In the genomic region with DNA sequence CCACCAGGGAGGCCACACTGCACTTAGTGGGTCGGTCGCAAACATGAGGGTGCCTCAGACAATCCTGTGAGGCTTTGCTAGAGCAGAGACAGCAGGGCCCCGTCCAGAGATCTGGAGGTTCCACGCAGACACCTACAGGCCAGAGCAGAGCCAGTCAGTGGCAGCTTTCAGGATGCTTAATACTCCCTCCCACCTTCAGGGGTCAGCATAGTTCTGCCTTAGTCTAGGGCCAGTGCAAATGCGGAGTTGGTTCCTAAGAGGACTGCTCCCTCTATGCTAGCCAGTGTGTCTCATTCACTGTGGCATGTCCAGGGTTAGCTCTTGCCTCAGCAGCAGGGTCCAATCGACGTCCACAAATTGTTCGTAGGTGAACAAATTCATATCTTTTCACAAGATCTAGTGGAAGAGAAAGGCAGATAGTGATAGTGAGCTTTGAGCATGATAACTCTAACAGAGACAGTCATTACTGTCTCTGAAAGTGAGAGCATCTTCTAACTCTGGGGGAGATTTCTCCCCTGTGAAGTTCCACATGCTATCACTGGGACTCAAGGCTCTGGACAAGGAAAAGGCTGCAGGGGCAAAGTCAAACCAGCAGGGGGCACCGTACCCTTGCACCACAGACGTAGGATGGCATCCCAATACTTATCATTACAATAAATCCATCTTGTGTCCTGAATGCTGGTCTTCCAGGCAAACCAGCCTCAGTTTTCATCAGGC, we compare ENCODE assay signal across 8 mouse cellular contexts. TPM values are rescaled to one million over a fixed set of nuclear protein-coding genes. Genes with fewer than 3 reads are reported as not detected.
DNase-seq lines count a peak whose midpoint lies in the region; ATAC-seq and TF ChIP-seq lines count a peak whose summit lies in the region.

No protein-coding gene starts in this region.

- peak overlapping the region; percentile 17 for H3K27ac ChIP-seq in hindbrain, embryonic 10.5 days
- H3K27ac ChIP-seq in lung, postnatal 0 days (ENCODE audit: low read length), result no peak overlapping the region

- no peak overlapping the region for H3K4me3 ChIP-seq in hindbrain, embryonic 10.5 days
- no peak overlapping the region for H3K4me3 ChIP-seq in lung, postnatal 0 days (ENCODE audit: low read depth, low read length)

- peak; percentile 90 for TF ChIP-seq CTCF in lung, postnatal 0 days (IDR thresholded peaks at IDR 0.05)

- H3K27me3 ChIP-seq in hindbrain, embryonic 10.5 days (ENCODE audit: insufficient read depth, poor library complexity, severe bottlenecking), result no peaks in the 10 kb centered on the region
- H3K27me3 ChIP-seq in lung, postnatal 0 days (replicated peaks; ENCODE audit: insufficient read depth, low read length), result no peaks in the 10 kb centered on the region

- WGBS in hindbrain, embryonic 10.5 days, result 35% methylated on average over 10 of the region's 10 CpGs
- 35% methylated on average over 10 of the region's 10 CpGs for WGBS in lung, postnatal 0 days

- peak; percentile 51 for DNase-seq in MEL-GATA-1-ER (ENCODE audit: extremely low read depth, low read depth)
- peak; percentile 76 for DNase-seq in cerebellum, adult 8-10 months
- peak; percentile 84 for DNase-seq in hindbrain, embryonic 10.5 days (ENCODE audit: low spot score)
- peak; percentile 90 to 91 for DNase-seq in layer of hippocampus, postnatal 10 days (ENCODE audit: low spot score in 2 of 2)
- peak; percentile 81 for DNase-seq in lung, postnatal 0 days (ENCODE audit: low spot score)
- DNase-seq in ovary, postnatal 36 days (ENCODE audit: low spot score), result peak; percentile 78
- peak; percentile 80 for DNase-seq in thymus, postnatal 14 days

- peaks cover 9% of the 10 kb centered on the region; the same call in 1 of the 2 replicates for H3K4me1 ChIP-seq in hindbrain, embryonic 10.5 days (replicated peaks)
- H3K4me1 ChIP-seq in lung, postnatal 0 days (ENCODE audit: insufficient read depth, low read depth, low read length), result no peaks in the 10 kb centered on the region

- no peaks in the 10 kb centered on the region for H3K36me3 ChIP-seq in hindbrain, embryonic 10.5 days
- H3K36me3 ChIP-seq in lung, postnatal 0 days (ENCODE audit: insufficient read depth, low read length), result no peaks in the 10 kb centered on the region

- H3K9ac ChIP-seq in lung, postnatal 0 days (replicated peaks; ENCODE audit: low read depth), result no peak overlapping the region

- peaks cover 7% of the 10 kb centered on the region; the same call in 1 of the 2 replicates for H3K9me3 ChIP-seq in hindbrain, embryonic 10.5 days
- no peaks in the 10 kb centered on the region for H3K9me3 ChIP-seq in lung, postnatal 0 days (ENCODE audit: low read length)

- no peak for TF ChIP-seq EP300 in lung, postnatal 0 days (IDR thresholded peaks at IDR 0.05)

- H3K4me2 ChIP-seq in lung, postnatal 0 days (replicated peaks; ENCODE audit: low read depth, low read length), result no peak overlapping the region

- peak; percentile 98 for ATAC-seq in frontal cortex, adult (ENCODE audit: low TSS enrichment)
- peak; percentile 92 for ATAC-seq in lung, postnatal 0 days

RNA-seq across cellular contexts. Expression of a gene that starts 36.5 kb away (rescaled TPM):
- polyA plus RNA-seq in hindbrain, embryonic 10.5 days (2016; fragmentation: Nextera tagmentation; extraction: Ambion mirVana), result 23.6 and 23.9 TPM in 2 replicates
- 10 to 100 TPM; 86.1 to 89.2 TPM for total RNA-seq in layer of hippocampus, postnatal 10 days (2021)
- polyA plus RNA-seq in lung, postnatal 0 days (2015; fragmentation: Nextera tagmentation; extraction: Ambion mirVana), result 39.6 and 40.1 TPM in 2 replicates

RNA-seq across cellular contexts. Expression of a gene that starts 53.0 kb away (rescaled TPM):
- 21.5 and 26.1 TPM in 2 replicates for polyA plus RNA-seq in hindbrain, embryonic 10.5 days (2016; fragmentation: Nextera tagmentation; extraction: Ambion mirVana)
- 10 to 100 TPM; 49.7 to 58.5 TPM for total RNA-seq in layer of hippocampus, postnatal 10 days (2021)
- 17.8 and 19.4 TPM in 2 replicates for polyA plus RNA-seq in lung, postnatal 0 days (2015; fragmentation: Nextera tagmentation; extraction: Ambion mirVana)
